Mouse (Mus musculus): ENCODE results near the gene Itpk1. TPM values are rescaled to one million over a fixed set of nuclear protein-coding genes. Genes with fewer than 3 reads are reported as not detected.

The Itpk1 gene
- polyA plus RNA-seq, 1 experiment from 2014 or later = 21.9 TPM

- Histone ChIP-seq H3K27me3 (ENCODE audit: control insufficient read depth, insufficient read depth, low read length) (no peaks in the 10 kb centered on the region), H3K4me2 (ENCODE audit: low read depth, low read length) (no peak overlapping the region), H3K4me1 (ENCODE audit: control insufficient read depth, insufficient read depth, low read length) (peaks cover 65% of the 10 kb centered on the region), H3K36me3 (ENCODE audit: control insufficient read depth, insufficient read depth, low read length) (no peaks in the 10 kb centered on the region), H3K4me3 (replicated peaks; ENCODE audit: low read length) (no peak overlapping the region), H3K27ac (ENCODE audit: low read length) (no peak overlapping the region), H3K9me3 (replicated peaks; ENCODE audit: control insufficient read depth, low read length) (no peaks in the 10 kb centered on the region), H3K9ac (ENCODE audit: low read length) (no peak overlapping the region)
- ATAC-seq (ENCODE audit: insufficient read depth, low FRiP score) = no peak
- 68% methylated on average over 1 of the region's 1 CpGs for WGBS
These were observed 5.6 kb downstream of the Itpk1 start for GRCm38 (mm10) chr12:102699156-102699555.

GRCm38 (mm10) chr12:102698089-102698684, 6.5 kb downstream of the Itpk1 start:
- Histone ChIP-seq H3K4me1 (ENCODE audit: control insufficient read depth, insufficient read depth, low read length) (peaks cover 55% of the 10 kb centered on the region), H3K27me3 (ENCODE audit: control insufficient read depth, insufficient read depth, low read length) (no peaks in the 10 kb centered on the region), H3K27ac (ENCODE audit: low read length) (peak overlapping the region; percentile 76), H3K9ac (ENCODE audit: low read length) (peak overlapping the region; percentile 47; the same call in 1 of the 2 replicates), H3K36me3 (ENCODE audit: control insufficient read depth, insufficient read depth, low read length) (no peaks in the 10 kb centered on the region), H3K4me2 (ENCODE audit: low read depth, low read length) (no peak overlapping the region), H3K4me3 (replicated peaks; ENCODE audit: low read length) (no peak overlapping the region), H3K9me3 (replicated peaks; ENCODE audit: control insufficient read depth, low read length) (no peaks in the 10 kb centered on the region)
- peak; percentile 61; the same call in 1 of the 2 replicates for ATAC-seq (ENCODE audit: insufficient read depth, low FRiP score)
- WGBS = 47% methylated on average over 1 of the region's 1 CpGs

GRCm38 (mm10) chr12:102697381-102697780, 7.3 kb downstream of the Itpk1 start:
- Histone ChIP-seq H3K4me1 (ENCODE audit: control insufficient read depth, insufficient read depth, low read length) (peaks cover 50% of the 10 kb centered on the region), H3K4me2 (ENCODE audit: low read depth, low read length) (no peak overlapping the region), H3K36me3 (ENCODE audit: control insufficient read depth, insufficient read depth, low read length) (no peaks in the 10 kb centered on the region), H3K9me3 (replicated peaks; ENCODE audit: control insufficient read depth, low read length) (no peaks in the 10 kb centered on the region), H3K9ac (ENCODE audit: low read length) (no peak overlapping the region), H3K27me3 (ENCODE audit: control insufficient read depth, insufficient read depth, low read length) (no peaks in the 10 kb centered on the region), H3K4me3 (replicated peaks; ENCODE audit: low read length) (no peak overlapping the region), H3K27ac (ENCODE audit: low read length) (no peak overlapping the region)
- WGBS = 73% methylated on average over 7 of the region's 7 CpGs
- no peak for ATAC-seq (ENCODE audit: insufficient read depth, low FRiP score)

GRCm38 (mm10) chr12:102696635-102697354, 7.9 kb downstream of the Itpk1 start:
- no peak overlapping the region for H3K27ac ChIP-seq (ENCODE audit: low read length)
- H3K36me3 ChIP-seq (ENCODE audit: control insufficient read depth, insufficient read depth, low read length) = no peaks in the 10 kb centered on the region
- no peak for ATAC-seq (ENCODE audit: insufficient read depth, low FRiP score)
- H3K4me3 ChIP-seq (replicated peaks; ENCODE audit: low read length) = no peak overlapping the region
- WGBS = 63% methylated on average over 14 of the region's 14 CpGs
- H3K4me1 ChIP-seq (ENCODE audit: control insufficient read depth, insufficient read depth, low read length) = peaks cover 53% of the 10 kb centered on the region
- no peak overlapping the region for H3K4me2 ChIP-seq (ENCODE audit: low read depth, low read length)
- H3K9me3 ChIP-seq (replicated peaks; ENCODE audit: control insufficient read depth, low read length) = no peaks in the 10 kb centered on the region
- 0 out of 2 replicates have a peak overlapping the region, but pooled peaks have one; percentile 39 for H3K9ac ChIP-seq (ENCODE audit: low read length)
- no peaks in the 10 kb centered on the region for H3K27me3 ChIP-seq (ENCODE audit: control insufficient read depth, insufficient read depth, low read length)

- no peaks in the 10 kb centered on the region for H3K9me3 ChIP-seq (replicated peaks; ENCODE audit: control insufficient read depth, low read length)
- H3K4me2 ChIP-seq (ENCODE audit: low read depth, low read length) = no peak overlapping the region
- no peaks in the 10 kb centered on the region for H3K36me3 ChIP-seq (ENCODE audit: control insufficient read depth, insufficient read depth, low read length)
- WGBS = 68% methylated on average over 18 of the region's 18 CpGs
- H3K4me3 ChIP-seq (replicated peaks; ENCODE audit: low read length) = no peak overlapping the region
- H3K27ac ChIP-seq (ENCODE audit: low read length) = no peak overlapping the region
- no peaks in the 10 kb centered on the region for H3K27me3 ChIP-seq (ENCODE audit: control insufficient read depth, insufficient read depth, low read length)
- H3K4me1 ChIP-seq (ENCODE audit: control insufficient read depth, insufficient read depth, low read length) = peaks cover 57% of the 10 kb centered on the region
- 0 out of 2 replicates have a peak overlapping the region, but pooled peaks have one; percentile 39 for H3K9ac ChIP-seq (ENCODE audit: low read length)
- no peak for ATAC-seq (ENCODE audit: insufficient read depth, low FRiP score)
These were observed 9.1 kb downstream of the Itpk1 start for GRCm38 (mm10) chr12:102695369-102696239.

- Histone ChIP-seq H3K36me3 (ENCODE audit: control insufficient read depth, insufficient read depth, low read length) (no peaks in the 10 kb centered on the region), H3K27ac (ENCODE audit: low read length) (no peak overlapping the region), H3K4me3 (replicated peaks; ENCODE audit: low read length) (no peak overlapping the region), H3K9ac (ENCODE audit: low read length) (no peak overlapping the region), H3K27me3 (ENCODE audit: control insufficient read depth, insufficient read depth, low read length) (no peaks in the 10 kb centered on the region), H3K4me1 (ENCODE audit: control insufficient read depth, insufficient read depth, low read length) (peaks cover 34% of the 10 kb centered on the region), H3K4me2 (ENCODE audit: low read depth, low read length) (no peak overlapping the region), H3K9me3 (replicated peaks; ENCODE audit: control insufficient read depth, low read length) (no peaks in the 10 kb centered on the region)
- 50% methylated on average over 6 of the region's 7 CpGs for WGBS
- no peak for ATAC-seq (ENCODE audit: insufficient read depth, low FRiP score)
These were observed 13.0 kb downstream of the Itpk1 start for GRCm38 (mm10) chr12:102691761-102692160.

- ATAC-seq (ENCODE audit: insufficient read depth, low FRiP score) = 0 out of 2 replicates have a peak, but pooled peaks have one; percentile 8
These were observed 13.6 kb downstream of the Itpk1 start for GRCm38 (mm10) chr12:102691180-102691579.

GRCm38 (mm10) chr12:102689773-102690563, 14.8 kb downstream of the Itpk1 start:
- no peak overlapping the region for H3K4me2 ChIP-seq (ENCODE audit: low read depth, low read length)
- no peaks in the 10 kb centered on the region for H3K9me3 ChIP-seq (replicated peaks; ENCODE audit: control insufficient read depth, low read length)
- peaks cover 36% of the 10 kb centered on the region for H3K4me1 ChIP-seq (ENCODE audit: control insufficient read depth, insufficient read depth, low read length)
- ATAC-seq (ENCODE audit: insufficient read depth, low FRiP score) = peak; percentile 24; the same call in 1 of the 2 replicates
- no peaks in the 10 kb centered on the region for H3K36me3 ChIP-seq (ENCODE audit: control insufficient read depth, insufficient read depth, low read length)
- H3K27ac ChIP-seq (ENCODE audit: low read length) = no peak overlapping the region
- H3K27me3 ChIP-seq (ENCODE audit: control insufficient read depth, insufficient read depth, low read length) = no peaks in the 10 kb centered on the region
- no peak overlapping the region for H3K4me3 ChIP-seq (replicated peaks; ENCODE audit: low read length)
- WGBS = 71% methylated on average over 15 of the region's 15 CpGs
- no peak overlapping the region for H3K9ac ChIP-seq (ENCODE audit: low read length)

More at GRCm38 (mm10) chr12:102691180-102691579, 13.6 kb downstream of the Itpk1 start:
- H3K9me3 ChIP-seq (replicated peaks; ENCODE audit: control insufficient read depth, low read length) = no peaks in the 10 kb centered on the region
- H3K27me3 ChIP-seq (ENCODE audit: control insufficient read depth, insufficient read depth, low read length) = no peaks in the 10 kb centered on the region
- peaks cover 34% of the 10 kb centered on the region for H3K4me1 ChIP-seq (ENCODE audit: control insufficient read depth, insufficient read depth, low read length)
- H3K4me2 ChIP-seq (ENCODE audit: low read depth, low read length) = peak overlapping the region; percentile 7; the same call in 1 of the 2 replicates
- H3K27ac ChIP-seq (ENCODE audit: low read length) = peak overlapping the region; percentile 24
- H3K9ac ChIP-seq (ENCODE audit: low read length) = 0 out of 2 replicates have a peak overlapping the region, but pooled peaks have one; percentile 43
- 55% methylated on average over 11 of the region's 11 CpGs for WGBS
- H3K36me3 ChIP-seq (ENCODE audit: control insufficient read depth, insufficient read depth, low read length) = no peaks in the 10 kb centered on the region
- H3K4me3 ChIP-seq (replicated peaks; ENCODE audit: low read length) = no peak overlapping the region
